Mouse (Mus musculus) megakaryocyte, embryonic 14.5 days (primary cell): ENCODE data around the gene Vwf. TPM values are rescaled to one million over a fixed set of nuclear protein-coding genes. Genes with fewer than 3 reads are reported as not detected.

Experiments
- H3K27me3 ChIP-seq: replicated peaks from 2 replicates; pipeline ENCODE3; 2012; ENCODE audit warnings: inconsistent platforms
- H3K36me3 ChIP-seq: replicated peaks from 2 replicates; pipeline ENCODE3; 2012; ENCODE audit warnings: low read length, inconsistent platforms, mixed read lengths
- H3K4me1 ChIP-seq: 2 replicates; pipeline ENCODE4 v1.6.1; 2012; ENCODE audit warnings: inconsistent platforms
- H3K4me3 ChIP-seq: replicated peaks from 2 replicates; pipeline ENCODE3; 2012; ENCODE audit warnings: moderate library complexity, mild to moderate bottlenecking, inconsistent platforms
- H3K9me3 ChIP-seq: 2 replicates; pipeline ENCODE4 v1.6.1; 2012; ENCODE audit warnings: inconsistent platforms
- FLI1 ChIP-seq: IDR thresholded peaks from 2 replicates; pipeline ENCODE4 v1.6.1; 2012; ENCODE audit warnings: low read length, inconsistent platforms, mixed read lengths
- GATA1 ChIP-seq: IDR thresholded peaks from 3 replicates; pipeline ENCODE4 v1.6.1; 2012; ENCODE audit warnings: mixed read lengths, low read length, inconsistent platforms, borderline replicate concordance
- polyA plus RNA-seq: library from polyadenylated mRNA; stranded (reverse); fragments of >175 nt; gene quantifications from 2 replicates; pipeline ENCODE4 v1.2.3, GENCODE M21; 2012; ENCODE audit warnings: low replicate concordance; ENCODE audit not compliant: insufficient read depth

The Vwf gene
- polyA plus RNA-seq, 1 experiment, result 373 TPM

- no peak for TF ChIP-seq GATA1
- no peak for TF ChIP-seq FLI1
- H3K27me3 ChIP-seq, result no peaks in the 10 kb centered on the region
- peaks cover 76% of the 10 kb centered on the region for H3K4me1 ChIP-seq
- H3K4me3 ChIP-seq, result peak overlapping the region; percentile 47
- H3K36me3 ChIP-seq, result no peaks in the 10 kb centered on the region
- no peaks in the 10 kb centered on the region; the same call in 1 of the 2 replicates for H3K9me3 ChIP-seq
Measured at GRCm38 (mm10) chr6:125515503-125516315, 30.9 kb upstream of the Vwf start.

GRCm38 (mm10) chr6:125521558-125522193, 24.9 kb upstream of the Vwf start:
- Histone ChIP-seq H3K36me3 (no peaks in the 10 kb centered on the region), H3K9me3 (no peaks in the 10 kb centered on the region; the same call in 1 of the 2 replicates), H3K27me3 (no peaks in the 10 kb centered on the region), H3K4me1 (peaks cover 67% of the 10 kb centered on the region), H3K4me3 (no peak overlapping the region)
- no peak for TF ChIP-seq FLI1
- TF ChIP-seq GATA1, result no peak

DNA sequence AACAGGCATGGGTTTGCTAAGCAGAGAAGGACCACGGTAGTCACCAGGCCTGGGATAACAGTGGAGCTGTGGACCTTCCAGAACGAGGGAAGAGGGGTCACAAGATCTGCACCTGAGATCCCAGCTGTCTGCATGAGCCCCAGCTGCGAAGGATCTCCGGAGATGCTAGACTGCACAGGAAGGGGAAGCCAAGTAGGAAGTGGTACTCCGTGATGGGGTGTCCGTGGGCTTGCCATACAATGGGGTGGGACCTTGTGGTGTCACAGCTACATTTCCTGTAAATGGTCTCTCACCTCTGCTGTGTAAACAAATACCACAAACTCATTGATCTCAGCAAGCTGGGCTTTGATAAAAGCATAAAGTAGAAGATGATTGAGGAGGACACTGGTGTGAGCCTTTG, 22.5 kb upstream of the Vwf start:
- no peaks in the 10 kb centered on the region for H3K27me3 ChIP-seq
- no peaks in the 10 kb centered on the region; the same call in 1 of the 2 replicates for H3K9me3 ChIP-seq
- H3K4me3 ChIP-seq, result peak overlapping the region; percentile 21
- H3K36me3 ChIP-seq, result no peaks in the 10 kb centered on the region
- H3K4me1 ChIP-seq, result peaks cover 70% of the 10 kb centered on the region
- TF ChIP-seq GATA1, result no peak
- no peak for TF ChIP-seq FLI1

GRCm38 (mm10) chr6:125526066-125526465, 20.5 kb upstream of the Vwf start:
- Histone ChIP-seq H3K9me3 (no peaks in the 10 kb centered on the region), H3K4me3 (no peak overlapping the region), H3K36me3 (no peaks in the 10 kb centered on the region), H3K4me1 (peaks cover 88% of the 10 kb centered on the region), H3K27me3 (no peaks in the 10 kb centered on the region)
- TF ChIP-seq FLI1 (no peak), GATA1 (no peak)

DNA sequence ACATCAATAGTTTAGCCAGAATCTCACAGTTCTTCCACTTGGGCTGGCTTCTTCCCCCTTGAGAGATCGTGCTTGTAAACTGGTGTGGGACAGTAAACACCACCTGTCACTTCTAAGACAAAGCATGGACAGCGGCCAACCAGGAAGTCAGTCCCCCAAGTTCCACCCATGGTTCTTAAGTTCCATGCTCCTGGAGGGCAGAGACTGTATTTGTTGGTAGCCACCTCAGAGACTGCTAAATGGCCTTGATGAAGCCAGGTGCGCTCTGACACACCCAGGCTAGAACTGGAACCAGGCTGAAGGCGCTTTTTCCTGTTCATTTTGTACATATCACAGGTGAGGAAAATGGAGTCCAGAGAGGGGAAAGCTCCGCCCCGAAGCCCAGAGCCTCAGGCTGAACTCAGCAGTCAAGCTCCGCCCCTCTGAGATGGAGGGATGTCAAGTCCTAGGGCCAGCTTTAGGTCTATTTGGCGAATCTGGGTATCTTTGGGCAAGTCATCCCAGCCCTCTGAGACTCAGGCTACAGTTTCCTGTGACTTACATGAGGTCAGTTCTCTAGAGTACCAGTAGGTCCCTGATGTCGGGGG, 17.9 kb upstream of the Vwf start:
- Histone ChIP-seq H3K4me3 (no peak overlapping the region), H3K9me3 (no peaks in the 10 kb centered on the region), H3K27me3 (no peaks in the 10 kb centered on the region), H3K4me1 (peaks cover 91% of the 10 kb centered on the region), H3K36me3 (no peaks in the 10 kb centered on the region)
- no peak for TF ChIP-seq GATA1
- TF ChIP-seq FLI1, result no peak

DNA sequence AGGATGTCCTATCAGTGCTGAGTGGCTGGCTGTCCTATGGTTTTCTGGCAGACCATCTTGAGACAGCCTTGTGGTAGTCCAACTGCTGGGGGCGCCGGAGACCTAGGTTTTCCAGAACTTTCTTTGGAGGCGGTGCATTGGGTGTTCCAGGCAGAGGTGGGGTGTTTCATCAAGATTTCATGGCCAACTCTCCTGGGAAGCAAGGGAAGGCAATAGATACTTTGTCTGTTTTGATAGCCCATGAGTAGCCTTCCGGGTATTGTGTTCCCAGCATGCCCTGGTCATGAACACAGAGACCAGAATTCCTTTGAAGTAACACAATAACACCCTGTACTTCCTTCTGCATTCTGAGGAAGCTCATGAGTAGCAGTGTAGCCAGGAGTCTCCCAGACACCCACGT, 17.1 kb upstream of the Vwf start:
- H3K9me3 ChIP-seq, result no peaks in the 10 kb centered on the region
- H3K27me3 ChIP-seq, result no peaks in the 10 kb centered on the region
- H3K36me3 ChIP-seq, result peaks cover 2% of the 10 kb centered on the region
- H3K4me1 ChIP-seq, result peaks cover 91% of the 10 kb centered on the region
- no peak for TF ChIP-seq GATA1
- TF ChIP-seq FLI1, result no peak
- no peak overlapping the region for H3K4me3 ChIP-seq

DNA sequence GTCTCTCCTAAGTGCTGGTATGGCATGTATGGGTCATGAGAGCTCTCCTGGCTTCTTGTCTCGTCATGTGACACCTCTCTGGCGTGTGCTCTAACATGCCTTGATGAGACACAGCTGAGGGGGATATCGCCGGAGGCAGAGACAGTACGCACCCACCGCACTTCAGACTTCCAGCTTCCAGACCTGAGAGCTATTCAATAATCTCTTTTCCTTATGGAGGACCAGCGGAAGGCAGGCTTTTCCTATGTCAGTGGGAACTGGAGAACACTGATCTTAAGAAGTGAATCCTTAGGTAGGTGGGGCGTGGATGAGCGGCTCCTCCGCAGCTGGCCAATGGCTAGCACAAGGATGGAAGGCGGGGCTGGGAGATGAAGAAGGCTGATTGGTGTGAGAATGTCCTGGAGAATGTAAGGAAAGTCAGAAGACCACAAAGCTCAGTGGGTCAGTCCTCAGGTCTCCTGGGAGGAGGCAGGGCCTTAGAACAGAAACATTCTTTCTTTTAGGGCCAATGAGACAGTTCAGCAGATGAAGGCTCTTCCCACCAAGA, 13.4 kb upstream of the Vwf start:
- TF ChIP-seq FLI1, result no peak
- no peak for TF ChIP-seq GATA1
- H3K4me1 ChIP-seq, result peaks cover 94% of the 10 kb centered on the region
- peak overlapping the region; percentile 28 for H3K4me3 ChIP-seq
- peaks cover 2% of the 10 kb centered on the region for H3K36me3 ChIP-seq
- no peaks in the 10 kb centered on the region for H3K9me3 ChIP-seq
- H3K27me3 ChIP-seq, result no peaks in the 10 kb centered on the region

DNA sequence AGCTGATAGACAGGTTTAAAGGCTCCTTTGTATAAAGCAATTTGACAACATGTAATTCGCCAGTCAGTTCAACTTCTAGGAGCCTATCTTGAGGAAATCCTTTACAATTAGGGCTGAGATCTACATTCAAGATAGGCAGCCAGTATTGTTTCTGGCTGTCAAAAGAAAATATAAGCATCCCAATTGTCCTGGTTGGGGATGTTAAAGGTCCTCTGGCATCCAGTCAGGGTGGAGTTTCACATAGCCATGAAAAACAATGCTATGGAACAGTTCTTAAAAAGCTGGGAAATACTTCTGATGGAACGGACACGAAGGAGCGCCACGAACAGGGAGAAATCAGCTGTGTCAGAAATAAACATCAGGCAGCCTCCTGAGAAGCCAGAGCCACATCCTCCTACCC, 11.6 kb upstream of the Vwf start:
- peaks cover 95% of the 10 kb centered on the region for H3K4me1 ChIP-seq
- TF ChIP-seq GATA1 (no peak), FLI1 (no peak)
- peaks cover 2% of the 10 kb centered on the region for H3K36me3 ChIP-seq
- H3K9me3 ChIP-seq, result no peaks in the 10 kb centered on the region
- H3K27me3 ChIP-seq, result no peaks in the 10 kb centered on the region
- no peak overlapping the region for H3K4me3 ChIP-seq

DNA sequence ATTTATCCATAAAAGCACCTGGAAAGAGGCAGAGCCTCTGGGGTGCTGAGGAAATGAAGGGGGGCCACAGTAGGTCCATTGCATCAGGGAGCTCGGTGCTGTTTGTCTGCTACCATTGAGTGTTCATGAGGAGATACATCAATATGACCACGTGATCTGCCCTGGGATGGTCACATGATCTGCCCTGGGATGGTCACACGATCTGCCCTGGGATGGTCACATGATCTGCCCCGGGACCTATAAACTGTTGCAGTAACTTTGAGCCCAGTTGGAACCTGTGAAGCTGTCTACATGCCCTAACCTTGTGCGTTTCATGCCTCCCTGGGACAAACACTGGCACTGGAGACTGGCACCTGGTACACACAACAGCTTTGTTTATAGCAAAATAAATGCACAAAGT, 8.1 kb upstream of the Vwf start:
- Histone ChIP-seq H3K27me3 (no peaks in the 10 kb centered on the region), H3K4me1 (peaks cover 94% of the 10 kb centered on the region), H3K36me3 (peaks cover 9% of the 10 kb centered on the region), H3K4me3 (peak overlapping the region; percentile 62), H3K9me3 (no peaks in the 10 kb centered on the region)
- no peak for TF ChIP-seq FLI1
- TF ChIP-seq GATA1, result no peak
